Mouse (Mus musculus) MEL (cell line): ENCODE results near the gene Atp5g1. TPM values are rescaled to one million over a fixed set of nuclear protein-coding genes. Genes with fewer than 3 reads are reported as not detected.

Experiments used
- DNase-seq: peaks from one replicate; pipeline ENCODE4 v3.0.0; 2011; ENCODE audit warnings: low read depth, low spot score
- H3K27ac ChIP-seq: 2 replicates; pipeline ENCODE4 v1.5.1; 2012; ENCODE audit warnings: low read depth, mild to moderate bottlenecking, control low read depth, low read length, moderate library complexity; ENCODE audit not compliant: control insufficient read depth
- H3K27me3 ChIP-seq, 2 experiments: fragments of 150-350 bp in 1 of 2; sonication (generic) in 1 of 2; 2 replicates each; pipeline ENCODE4 v1.6.1; 2012; ENCODE audit warnings: low read length in 2 of 2, mild to moderate bottlenecking in 2 of 2, improper control_type of control experiment in 1 of 2, moderate library complexity in 1 of 2; ENCODE audit not compliant: insufficient read depth in 2 of 2, control insufficient read depth in 1 of 2
- H3K36me3 ChIP-seq, 2 experiments: 2 replicates each; pipeline ENCODE4 v1.6.1; 2012 to 2014; ENCODE audit warnings: low read length in 2 of 2, improper control_type of control experiment in 1 of 2, inconsistent platforms in 1 of 2, mild to moderate bottlenecking in 1 of 2; ENCODE audit not compliant: insufficient read depth in 2 of 2, control insufficient read depth in 1 of 2
- H3K4me1 ChIP-seq, 2 experiments: fragments of 150-350 bp in 1 of 2; sonication (generic) in 1 of 2; 2 replicates each; pipeline ENCODE4 v1.6.1; 2012; ENCODE audit warnings: low read length in 2 of 2, improper control_type of control experiment in 1 of 2, mild to moderate bottlenecking in 1 of 2; ENCODE audit not compliant: insufficient read depth in 2 of 2, control insufficient read depth in 1 of 2
- H3K4me3 ChIP-seq, 2 experiments: fragments of 150-350 bp in 1 of 2; sonication (generic) in 1 of 2; 2 replicates each; pipeline ENCODE4 v1.5.1; 2012; ENCODE audit warnings: low read depth in 2 of 2, low read length in 2 of 2, mild to moderate bottlenecking in 2 of 2, moderate library complexity in 2 of 2, control low read depth in 1 of 2, improper control_type of control experiment in 1 of 2; ENCODE audit not compliant: control insufficient read depth in 1 of 2, insufficient read depth in 1 of 2
- H3K79me2 ChIP-seq: 2 replicates; pipeline ENCODE4 v1.6.1; 2012; ENCODE audit warnings: mild to moderate bottlenecking, low read length, moderate library complexity; ENCODE audit not compliant: control insufficient read depth, poor library complexity, insufficient read depth
- H3K9ac ChIP-seq: 2 replicates; pipeline ENCODE4 v1.6.1; 2012; ENCODE audit warnings: low read depth, mild to moderate bottlenecking, control low read depth, low read length, moderate library complexity; ENCODE audit not compliant: control insufficient read depth, poor library complexity, severe bottlenecking
- H3K9me3 ChIP-seq: fragments of 150-350 bp; sonication (generic); replicated peaks from 2 replicates; pipeline ENCODE4 v1.6.1; 2012; ENCODE audit warnings: mild to moderate bottlenecking, low read length, improper control_type of control experiment, moderate library complexity; ENCODE audit not compliant: insufficient read depth
- BHLHE40 ChIP-seq: IDR thresholded peaks from 2 replicates; pipeline ENCODE4 v1.6.1; 2012; ENCODE audit warnings: low read depth, mild to moderate bottlenecking, inconsistent platforms, low read length, improper control_type of control experiment, borderline replicate concordance
- CHD1 ChIP-seq: IDR thresholded peaks from 2 replicates; pipeline ENCODE4 v1.6.1; 2012; ENCODE audit warnings: low read depth, mild to moderate bottlenecking, inconsistent platforms, low read length, improper control_type of control experiment
- CHD2 ChIP-seq: IDR thresholded peaks from 2 replicates; pipeline ENCODE4 v1.6.1; 2011; ENCODE audit warnings: low read length, improper control_type of control experiment
- CTCF ChIP-seq, 3 experiments: IDR thresholded peaks in 2 of 3; conservative IDR thresholded peaks in 1 of 3; 2 replicates each; pipeline ENCODE4 v1.5.1; 2011 to 2012; ENCODE audit warnings: low read length in 3 of 3, low read depth in 2 of 3, mild to moderate bottlenecking in 2 of 3, improper control_type of control experiment in 1 of 3, inconsistent platforms in 1 of 3, mixed read lengths in 1 of 3, moderate library complexity in 1 of 3; ENCODE audit not compliant: control insufficient read depth in 1 of 3, insufficient read depth in 1 of 3, poor library complexity in 1 of 3, severe bottlenecking in 1 of 3
- E2F4 ChIP-seq: IDR thresholded peaks from 2 replicates; pipeline ENCODE4 v1.6.1; 2011; ENCODE audit warnings: low read depth, low read length, improper control_type of control experiment, borderline replicate concordance
- ELF1 ChIP-seq: IDR thresholded peaks from 2 replicates; pipeline ENCODE4 v1.6.1; 2014; ENCODE audit warnings: low read depth, mild to moderate bottlenecking, inconsistent platforms, low read length, improper control_type of control experiment, moderate library complexity
- EP300 ChIP-seq, 2 experiments: IDR thresholded peaks; 2 replicates each; pipeline ENCODE4 v1.6.1; 2011; ENCODE audit warnings: improper control_type of control experiment in 2 of 2, low read length in 2 of 2, low read depth in 1 of 2, mild to moderate bottlenecking in 1 of 2
- GABPA ChIP-seq: IDR thresholded peaks from 2 replicates; pipeline ENCODE4 v1.6.1; 2012; ENCODE audit warnings: low read depth, mild to moderate bottlenecking, inconsistent platforms, low read length, improper control_type of control experiment, moderate library complexity
- GATA1 ChIP-seq: IDR thresholded peaks from 2 replicates; pipeline ENCODE4 v1.6.1; 2011; ENCODE audit warnings: low read depth, low read length, improper control_type of control experiment
- KAT2A ChIP-seq: conservative IDR thresholded peaks from 2 replicates; pipeline ENCODE4 v1.6.1; 2012; ENCODE audit warnings: low read depth, low read length, improper control_type of control experiment, inconsistent platforms
- MAX ChIP-seq: IDR thresholded peaks from 2 replicates; pipeline ENCODE4 v1.6.1; 2011; ENCODE audit warnings: low read length, improper control_type of control experiment
- MAZ ChIP-seq: IDR thresholded peaks from 2 replicates; pipeline ENCODE4 v1.6.1; 2012; ENCODE audit warnings: low read depth, mild to moderate bottlenecking, inconsistent platforms, low read length, improper control_type of control experiment
- MXI1 ChIP-seq: IDR thresholded peaks from 2 replicates; pipeline ENCODE4 v1.6.1; 2011; ENCODE audit warnings: mild to moderate bottlenecking, low read depth, low read length, improper control_type of control experiment
- MYB ChIP-seq: IDR thresholded peaks from 2 replicates; pipeline ENCODE4 v1.6.1; 2011; ENCODE audit warnings: mild to moderate bottlenecking, low read depth, low read length, improper control_type of control experiment
- NELFE ChIP-seq: IDR thresholded peaks from 2 replicates; pipeline ENCODE4 v1.6.1; 2011; ENCODE audit warnings: low read depth, low read length, improper control_type of control experiment
- NRF1 ChIP-seq: IDR thresholded peaks from 2 replicates; pipeline ENCODE4 v1.6.1; 2014; ENCODE audit warnings: low read depth, mild to moderate bottlenecking, inconsistent platforms, low read length, improper control_type of control experiment, moderate library complexity; ENCODE audit not compliant: poor library complexity, insufficient read depth, severe bottlenecking
- POLR2A ChIP-seq, 2 experiments: IDR thresholded peaks; 2 replicates each; pipeline ENCODE4 v1.6.1; 2011 to 2012; ENCODE audit warnings: low read length in 2 of 2, mild to moderate bottlenecking in 2 of 2, control low read depth in 1 of 2, improper control_type of control experiment in 1 of 2, low read depth in 1 of 2, moderate library complexity in 1 of 2; ENCODE audit not compliant: control insufficient read depth in 1 of 2, insufficient read depth in 1 of 2, poor library complexity in 1 of 2
- RAD21 ChIP-seq: IDR thresholded peaks from 2 replicates; pipeline ENCODE4 v1.6.1; 2011; ENCODE audit warnings: mild to moderate bottlenecking, low read depth, low read length, improper control_type of control experiment
- RCOR1 ChIP-seq: IDR thresholded peaks from 2 replicates; pipeline ENCODE4 v1.6.1; 2012; ENCODE audit warnings: low read depth, mild to moderate bottlenecking, inconsistent platforms, low read length, improper control_type of control experiment
- SIN3A ChIP-seq: IDR thresholded peaks from 2 replicates; pipeline ENCODE4 v1.6.1; 2012; ENCODE audit warnings: low read length, improper control_type of control experiment, inconsistent platforms
- SMC3 ChIP-seq: IDR thresholded peaks from 2 replicates; pipeline ENCODE4 v1.6.1; 2011; ENCODE audit warnings: low read depth, low read length, improper control_type of control experiment
- TAL1 ChIP-seq: IDR thresholded peaks from 2 replicates; pipeline ENCODE4 v1.6.1; 2012; ENCODE audit warnings: mild to moderate bottlenecking, inconsistent platforms, low read length, moderate library complexity, mixed read lengths
- TBP ChIP-seq: IDR thresholded peaks from 2 replicates; pipeline ENCODE4 v1.8.0; 2011; ENCODE audit warnings: low read depth, low read length, improper control_type of control experiment
- TCF12 ChIP-seq: IDR thresholded peaks from 2 replicates; pipeline ENCODE4 v1.6.1; 2014; ENCODE audit warnings: low read depth, mild to moderate bottlenecking, inconsistent platforms, low read length, improper control_type of control experiment, moderate library complexity
- USF1 ChIP-seq: IDR thresholded peaks from 2 replicates; pipeline ENCODE4 v1.6.1; 2014; ENCODE audit warnings: low read depth, mild to moderate bottlenecking, inconsistent platforms, low read length, improper control_type of control experiment, moderate library complexity
- ZC3H11A ChIP-seq: IDR thresholded peaks from 2 replicates; pipeline ENCODE4 v1.6.1; 2012; ENCODE audit warnings: low read depth, mild to moderate bottlenecking, inconsistent platforms, low read length, improper control_type of control experiment
- ZKSCAN1 ChIP-seq: IDR thresholded peaks from 2 replicates; pipeline ENCODE4 v1.6.1; 2012; ENCODE audit warnings: low read depth, mild to moderate bottlenecking, inconsistent platforms, low read length, improper control_type of control experiment, moderate library complexity
- ZNF384 ChIP-seq: IDR thresholded peaks from 2 replicates; pipeline ENCODE4 v1.6.1; 2012; ENCODE audit warnings: low read depth, mild to moderate bottlenecking, inconsistent platforms, low read length, improper control_type of control experiment
- polyA plus RNA-seq, 2 experiments: library from polyadenylated mRNA; stranded (reverse) in 1 of 2; unstranded in 1 of 2; fragments of >175 nt in 1 of 2; fragments of >200 nt in 1 of 2; gene quantifications; 2 replicates each; pipeline versions ENCODE4 v1.2.1 to v1.2.4; 2012; ENCODE audit warnings: low replicate concordance in 2 of 2, low read depth in 1 of 2; ENCODE audit not compliant: insufficient read length in 2 of 2, insufficient read depth in 1 of 2, missing spikeins in 1 of 2
- total RNA-seq: library from RNA; depleted of rRNA; stranded (reverse); fragments of 300-350 nt; gene quantifications from 2 replicates; pipeline ENCODE4 v1.2.3, GENCODE M21; 2012

Atp5g1 gene
- total and polyA plus RNA-seq, 3 experiments = 1,519 to 1,694 TPM; not detected in 1

DNA sequence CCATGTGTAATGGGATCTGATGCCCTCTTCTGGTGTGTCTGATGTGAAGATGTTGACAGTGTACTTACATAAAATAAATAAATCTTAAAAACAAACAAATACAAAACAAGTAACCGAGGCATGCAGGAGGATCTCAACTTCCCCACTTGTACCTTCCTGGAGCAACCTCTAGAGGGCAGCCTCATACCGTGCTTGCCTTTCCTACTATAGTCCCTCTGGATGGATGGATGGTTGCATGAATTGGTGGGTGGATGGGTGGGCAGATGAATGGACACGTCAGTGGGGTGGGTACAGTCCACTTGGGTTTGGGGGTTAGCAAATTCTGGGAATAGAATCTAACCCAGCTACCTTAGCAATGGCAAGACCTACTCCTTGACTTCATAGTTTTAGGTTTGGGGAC is 17.9 kb upstream of the Atp5g1 start:
- no peak overlapping the region for H3K9ac ChIP-seq
- peaks cover 5 to 7% of the 10 kb centered on the region in 2 experiments for H3K27me3 ChIP-seq
- no peaks in the 10 kb centered on the region for H3K36me3 ChIP-seq
- TF ChIP-seq NELFE (no peak), POLR2A (IDR thresholded peaks at IDR 0.05; ENCODE audit: control insufficient read depth in 1 of 2, insufficient read depth in 1 of 2, low read depth in 1 of 2, low read length in 2 of 2, poor library complexity in 1 of 2) (no peak), SIN3A (no peak), NRF1 (no peak), RAD21 (peak; percentile 99), TCF12 (no peak), MAZ (0 out of 2 replicates have a peak, but pooled peaks have one; percentile 32), ELF1 (no peak), EP300 (IDR thresholded peaks at IDR 0.05; ENCODE audit: low read depth in 1 of 2, low read length in 2 of 2) (no peak), ZNF384 (no peak), TAL1 (no peak), KAT2A (no peak), ZKSCAN1 (no peak), TBP (no peak), CHD2 (no peak), SMC3 (peak; percentile 84), E2F4 (no peak), MYB (no peak), RCOR1 (no peak), BHLHE40 (no peak), MXI1 (no peak), GATA1 (no peak), CHD1 (no peak), CTCF (IDR thresholded peaks at IDR 0.05 in 2 of 3, conservative IDR thresholded peaks at IDR 0.05 in 1 of 3; ENCODE audit: control insufficient read depth in 1 of 3, insufficient read depth in 1 of 3, low read depth in 2 of 3, low read length in 3 of 3, poor library complexity in 1 of 3, severe bottlenecking in 1 of 3) (peak; percentile 89 to 97 (median 94)), USF1 (no peak), ZC3H11A (peak; percentile 86), GABPA (no peak), MAX (no peak)
- no peaks in the 10 kb centered on the region for H3K9me3 ChIP-seq
- H3K79me2 ChIP-seq = no peaks in the 10 kb centered on the region
- H3K4me3 ChIP-seq = no peak overlapping the region
- no peaks in the 10 kb centered on the region for H3K4me1 ChIP-seq
- no peak overlapping the region for H3K27ac ChIP-seq
- peak; percentile 78 for DNase-seq
